Mouse (Mus musculus): Measurements from ENCODE around the gene Aqp2. TPM values are rescaled to one million over a fixed set of nuclear protein-coding genes. Genes with fewer than 3 reads are reported as not detected.

Aqp2 gene
- polyA plus RNA-seq, 1 experiment = 0.07 TPM

DNA sequence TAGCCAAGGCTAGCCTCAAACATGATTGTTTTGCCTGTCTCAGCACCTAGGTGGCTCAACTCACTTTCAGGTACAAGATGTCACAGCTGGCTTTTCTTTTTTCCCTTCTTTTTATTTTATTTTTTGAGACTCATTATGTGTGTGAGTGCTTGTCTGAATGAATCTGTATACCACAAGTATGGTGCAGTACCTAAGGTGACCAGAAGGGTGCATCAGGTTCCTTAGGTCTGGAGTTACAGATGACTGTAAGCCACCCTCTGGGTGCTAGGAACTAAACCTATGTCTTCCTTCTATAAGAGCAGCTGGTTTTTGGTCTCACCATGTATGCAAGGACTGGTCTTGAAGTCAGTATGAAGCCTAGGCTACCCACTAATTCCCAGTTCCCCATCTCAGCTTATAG lies 52.8 kb downstream of the Aqp2 start:
- DNase-seq (ENCODE audit: low read depth) = no peak
- TF ChIP-seq POLR2A (IDR thresholded peaks at IDR 0.05; ENCODE audit: borderline replicate concordance, extremely low read depth, insufficient read depth, insufficient read length, poor library complexity, severe bottlenecking) (no peak), CTCF (IDR thresholded peaks at IDR 0.05; ENCODE audit: borderline replicate concordance, extremely low read depth, insufficient read depth, insufficient read length) (peak; percentile 31; the same call in 1 of the 2 replicates)

Other genes with a start within 250 kb of the Aqp2 start
- 27.4 and 30.1 TPM in 2 replicates for gene Fmnl3, start 208.6 kb upstream of the Aqp2 start, polyA plus RNA-seq (2012; rRNA removed)
- 214 and 221 TPM in 2 replicates for gene Tmbim6, start 186.2 kb upstream of the Aqp2 start, polyA plus RNA-seq (2012; rRNA removed)
- gene Nckap5l, start 121.3 kb upstream of the Aqp2 start, polyA plus RNA-seq (2012; rRNA removed) = 18.6 and 29.0 TPM in 2 replicates
- gene Bcdin3d, start 104.3 kb upstream of the Aqp2 start, polyA plus RNA-seq (2012; rRNA removed) = 15.1 and 15.2 TPM in 2 replicates
- gene Faim2, start 50.9 kb upstream of the Aqp2 start, polyA plus RNA-seq (2012; rRNA removed) = 8.3 and 15.7 TPM in 2 replicates
- 1.1 and 1.7 TPM in 2 replicates for gene Aqp5, start 11.7 kb downstream of the Aqp2 start, polyA plus RNA-seq (2012; rRNA removed)
- gene Aqp6, start 22.3 kb downstream of the Aqp2 start, polyA plus RNA-seq (2012; rRNA removed) = 2.8 and 4.4 TPM in 2 replicates
- 83.0 and 118 TPM in 2 replicates for gene Racgap1, start 72.6 kb downstream of the Aqp2 start, polyA plus RNA-seq (2012; rRNA removed)
- gene Asic1, start 91.3 kb downstream of the Aqp2 start, polyA plus RNA-seq (2012; rRNA removed) = 81.2 and 114 TPM in 2 replicates
- 201 and 211 TPM in 2 replicates for gene Smarcd1, start 123.1 kb downstream of the Aqp2 start, polyA plus RNA-seq (2012; rRNA removed)
- 0.86 TPM in 1 of 2 replicates, not detected in the other for gene Gm17349, start 126.4 kb downstream of the Aqp2 start, polyA plus RNA-seq (2012; rRNA removed)
- 3.4 and 4.5 TPM in 2 replicates for gene Gpd1, start 138.5 kb downstream of the Aqp2 start, polyA plus RNA-seq (2012; rRNA removed)
- 149 and 249 TPM in 2 replicates for gene Cox14, start 146.6 kb downstream of the Aqp2 start, polyA plus RNA-seq (2012; rRNA removed)
- gene Cers5, start 193.8 kb downstream of the Aqp2 start, polyA plus RNA-seq (2012; rRNA removed) = 61.1 and 69.4 TPM in 2 replicates

All from brain, embryonic 14.5 days (tissue).